Mouse (Mus musculus) ES-E14 (cell line): ENCODE data around the gene Gm5244. TPM values are rescaled to one million over a fixed set of nuclear protein-coding genes. Genes with fewer than 3 reads are reported as not detected.

Experiments
- DNase-seq: peaks from one replicate; pipeline ENCODE4 v3.0.0-alpha.2; 2013; ENCODE audit warnings: low read depth, low spot score
- H3K27ac ChIP-seq: 2 replicates; pipeline ENCODE4 v1.5.1; 2012; ENCODE audit warnings: low read depth, mild to moderate bottlenecking, low read length, moderate library complexity, mixed read lengths; ENCODE audit not compliant: poor library complexity, insufficient read depth, severe bottlenecking
- H3K36me3 ChIP-seq: 2 replicates; pipeline ENCODE4 v1.6.1; 2012; ENCODE audit warnings: mild to moderate bottlenecking, low read length, moderate library complexity, mixed read lengths; ENCODE audit not compliant: control insufficient read depth, poor library complexity, insufficient read depth, severe bottlenecking
- H3K4me1 ChIP-seq, 2 experiments: fragments of 150-350 bp in 1 of 2; sonication (generic) in 1 of 2; 2 replicates each; pipeline ENCODE4 v1.6.1; 2012; ENCODE audit warnings: low read length in 2 of 2, mild to moderate bottlenecking in 1 of 2, mixed read lengths in 1 of 2; ENCODE audit not compliant: control insufficient read depth in 2 of 2, insufficient read depth in 2 of 2, poor library complexity in 1 of 2
- H3K4me3 ChIP-seq, 2 experiments: fragments of 150-350 bp in 1 of 2; sonication (generic) in 1 of 2; 2 replicates each; pipeline ENCODE4 v1.5.1; 2012; ENCODE audit warnings: low read length in 2 of 2, low read depth in 1 of 2, mild to moderate bottlenecking in 1 of 2, mixed read lengths in 1 of 2; ENCODE audit not compliant: insufficient read depth in 1 of 2, poor library complexity in 1 of 2, severe bottlenecking in 1 of 2
- H3K9ac ChIP-seq: 2 replicates; pipeline ENCODE4 v1.6.1; 2012; ENCODE audit warnings: low read depth, mild to moderate bottlenecking, low read length, mixed read lengths; ENCODE audit not compliant: poor library complexity, insufficient read depth, severe bottlenecking
- H3K9me3 ChIP-seq: fragments of 150-350 bp; sonication (generic); 2 replicates; pipeline ENCODE4 v1.6.1; 2012; ENCODE audit warnings: low read depth, mild to moderate bottlenecking, low read length; ENCODE audit not compliant: control insufficient read depth, insufficient read depth
- CHD2 ChIP-seq: IDR thresholded peaks from 2 replicates; pipeline ENCODE4 v1.6.1; 2014; ENCODE audit warnings: mild to moderate bottlenecking, low read depth, low read length, inconsistent platforms
- HCFC1 ChIP-seq: IDR thresholded peaks from 2 replicates; pipeline ENCODE4 v1.6.1; 2012; ENCODE audit warnings: low read length, inconsistent platforms, borderline replicate concordance; ENCODE audit not compliant: insufficient read depth
- MAFK ChIP-seq: IDR thresholded peaks from 2 replicates; pipeline ENCODE4 v1.6.1; 2014; ENCODE audit warnings: mild to moderate bottlenecking, low read depth, low read length, inconsistent platforms; ENCODE audit not compliant: insufficient read depth
- ZC3H11A ChIP-seq: IDR thresholded peaks from 2 replicates; pipeline ENCODE4 v1.6.1; 2012; ENCODE audit warnings: low read depth, mild to moderate bottlenecking, inconsistent platforms, low read length, borderline replicate concordance
- ZNF384 ChIP-seq: IDR thresholded peaks from 2 replicates; pipeline ENCODE4 v1.6.1; 2012; ENCODE audit warnings: low read depth, low read length, inconsistent platforms
- in situ Hi-C, 2 experiments: fragments of 600-800 bp; cut with MboI; formaldehyde crosslinking; loops; one replicate each; pipeline ENCODE4 v1.15.1; 2025; ENCODE audit warnings: low sequenced_read_pairs in 2 of 2, inconsistent platforms in 1 of 2; ENCODE audit not compliant: unreplicated experiment in 2 of 2
- total RNA-seq: library from RNA; depleted of rRNA; stranded (reverse); fragments of 300-350 nt; gene quantifications from 2 replicates; pipeline ENCODE4 v1.2.3, GENCODE M21; 2012; rRNA removed

The Gm5244 gene
- not detected in 2 replicates for total RNA-seq

DNA sequence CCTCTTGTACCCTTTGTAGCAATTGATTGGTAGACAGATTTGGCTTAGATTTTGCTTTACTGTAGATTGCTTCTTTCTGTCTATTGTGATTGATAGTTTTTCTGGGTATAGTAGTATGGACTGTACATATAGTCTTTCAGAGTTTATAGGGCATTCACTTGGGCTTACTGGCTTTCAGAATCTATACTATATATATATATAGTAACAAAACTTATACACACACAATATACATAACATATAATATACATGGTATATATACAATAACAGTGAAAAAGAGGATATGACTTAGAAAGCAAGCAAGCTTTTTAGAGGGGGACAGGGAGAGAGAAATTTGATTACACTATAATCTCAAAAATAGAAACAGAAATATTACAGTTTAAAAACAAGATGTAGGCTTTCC lies at the start of gene Gm5244:
Gm5244 (plus strand) TSS at position 301 of the 400 bp plus-strand sequence.
- in situ Hi-C loops = no loop called here
- TF ChIP-seq ZC3H11A = no peak
- no peak for TF ChIP-seq HCFC1
- no peak for TF ChIP-seq MAFK
- TF ChIP-seq CHD2 = no peak
- no peak for TF ChIP-seq ZNF384
- no peak within 1 kb of the TSS for H3K9ac ChIP-seq

GRCm38 (mm10) chr19:12797071-12797470 lies 49.4 kb upstream of the Gm5244 start:
- Histone ChIP-seq H3K4me3 (peak overlapping the region; percentile 90 to 96), H3K4me1 (peaks cover 0 to 16% of the 10 kb centered on the region in 2 experiments; a peak in 1 of 4 replicates), H3K36me3 (no peaks in the 10 kb centered on the region), H3K27ac (no peak overlapping the region), H3K9ac (peak overlapping the region; percentile 48; the same call in 1 of the 2 replicates), H3K9me3 (no peaks in the 10 kb centered on the region)
- DNase-seq = no peak
- in situ Hi-C loops = loop anchor here in 1 of 2 experiments (25.0 kb wide), 1 partner anchor 785 kb away; no protein-coding TSS in a partner anchor
- TF ChIP-seq HCFC1 (no peak), CHD2 (no peak), MAFK (no peak), ZNF384 (no peak), ZC3H11A (no peak)

More for the DNA sequence above, at the start of gene Gm5244:
- H3K4me1 ChIP-seq = no peaks in the 10 kb centered on the region
- no peak within 1 kb of the TSS for H3K27ac ChIP-seq
- DNase-seq = no peak
- H3K36me3 ChIP-seq = no peaks in the 10 kb centered on the region
- no peaks in the 10 kb centered on the region for H3K9me3 ChIP-seq
- H3K4me3 ChIP-seq = no peak within 1 kb of the TSS

DNA sequence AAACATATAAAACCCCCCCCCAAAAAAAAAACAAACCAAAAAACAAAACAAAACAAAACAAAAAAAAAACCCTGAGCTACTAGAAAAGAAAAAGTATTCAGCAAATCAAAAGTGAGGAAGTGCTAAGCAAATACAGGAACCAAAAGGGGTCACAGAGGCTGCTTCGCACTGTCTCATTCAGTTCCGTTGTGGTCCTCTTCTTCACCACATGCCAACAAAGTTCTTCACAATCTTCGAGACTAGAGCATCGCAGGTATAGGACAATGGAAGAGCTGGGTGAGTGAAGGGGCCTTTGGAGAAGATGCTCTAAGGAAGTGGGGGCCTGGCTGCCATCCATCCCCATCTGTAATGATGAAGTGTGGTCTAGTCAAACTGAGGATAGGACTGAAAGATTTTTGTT lies 48.1 kb upstream of the Gm5244 start:
- no peak for TF ChIP-seq MAFK
- no peak for TF ChIP-seq ZNF384
- TF ChIP-seq CHD2 = no peak
- no peak for TF ChIP-seq ZC3H11A
- no peak for TF ChIP-seq HCFC1
- Histone ChIP-seq H3K27ac (no peak overlapping the region), H3K36me3 (no peaks in the 10 kb centered on the region), H3K9me3 (no peaks in the 10 kb centered on the region), H3K4me3 (no peak overlapping the region), H3K9ac (no peak overlapping the region), H3K4me1 (peaks cover 0 to 5% of the 10 kb centered on the region in 2 experiments; a peak in 1 of 4 replicates)
- DNase-seq = no peak
- in situ Hi-C loops = loop anchor here in 1 of 2 experiments (25.0 kb wide), 1 partner anchor 786 kb away; no protein-coding TSS in a partner anchor

DNA sequence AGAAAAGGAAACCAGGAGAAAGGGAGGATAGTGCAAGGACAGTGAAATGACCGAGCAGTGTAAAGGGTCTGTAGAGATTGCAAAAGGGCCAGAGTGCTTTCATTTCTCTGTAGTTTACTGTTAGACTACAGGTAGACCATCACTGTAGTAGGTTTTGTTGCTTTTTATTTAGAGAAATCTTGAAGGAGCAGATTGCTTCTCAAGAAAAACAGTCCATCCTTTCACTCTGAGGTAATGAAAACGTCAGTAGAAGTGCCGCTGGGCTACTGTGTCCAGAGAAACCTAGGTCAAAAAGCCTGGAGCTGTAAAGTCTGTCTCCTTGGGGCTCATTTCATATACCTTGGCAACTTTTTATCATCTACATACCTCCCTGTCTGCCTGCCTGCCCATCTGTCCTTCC lies 47.4 kb upstream of the Gm5244 start:
- DNase-seq = no peak
- no peak overlapping the region for H3K4me3 ChIP-seq
- no peaks in the 10 kb centered on the region for H3K36me3 ChIP-seq
- H3K9me3 ChIP-seq = no peaks in the 10 kb centered on the region
- in situ Hi-C loops = loop anchor here in 1 of 2 experiments (25.0 kb wide), 1 partner anchor 787 kb away; no protein-coding TSS in a partner anchor
- TF ChIP-seq HCFC1 = no peak
- no peak for TF ChIP-seq CHD2
- TF ChIP-seq ZNF384 = no peak
- peaks cover 0 to 3% of the 10 kb centered on the region in 2 experiments; a peak in 1 of 4 replicates for H3K4me1 ChIP-seq
- H3K27ac ChIP-seq = no peak overlapping the region
- no peak overlapping the region for H3K9ac ChIP-seq

GRCm38 (mm10) chr19:12800621-12801020 lies 45.9 kb upstream of the Gm5244 start:
- DNase-seq = no peak
- no peak overlapping the region for H3K27ac ChIP-seq
- in situ Hi-C loops = no loop called here
- H3K4me1 ChIP-seq = peaks cover 0 to 3% of the 10 kb centered on the region in 2 experiments; a peak in 1 of 4 replicates
- H3K9me3 ChIP-seq = no peaks in the 10 kb centered on the region
- no peak overlapping the region for H3K9ac ChIP-seq
- H3K36me3 ChIP-seq = no peaks in the 10 kb centered on the region
- TF ChIP-seq HCFC1 = no peak
- no peak for TF ChIP-seq ZC3H11A
- TF ChIP-seq ZNF384 = no peak
- no peak for TF ChIP-seq MAFK
- TF ChIP-seq CHD2 = no peak
- no peak overlapping the region for H3K4me3 ChIP-seq
